Mouse (Mus musculus) embryo, embryonic 11 days (tissue): ENCODE results near the gene Olfr129.

Source experiments
- DNase-seq: peaks from one replicate; pipeline ENCODE4 v3.0.0-alpha.2; 2015

Olfr129 gene

GRCm38 (mm10) chr17:38059979-38060378, at the start of gene Olfr129:
Olfr129 (minus strand) TSS chr17:38060079.
- no peak for DNase-seq

- DNase-seq = no peak
Observed at GRCm38 (mm10) chr17:38088593-38088992, 28.7 kb upstream of the Olfr129 start, which contains the start of gene Olfr131. Olfr131 (minus strand) TSS chr17:38088693.

GRCm38 (mm10) chr17:38082364-38082763, 22.5 kb upstream of the Olfr129 start:
- DNase-seq = no peak

GRCm38 (mm10) chr17:38063621-38064020, 3.7 kb upstream of the Olfr129 start, which contains the start of gene Olfr130:
Olfr130 (plus strand) TSS chr17:38063921.
- DNase-seq = no peak

GRCm38 (mm10) chr17:38026297-38026696, 33.6 kb downstream of the Olfr129 start:
- DNase-seq = peak; percentile 3

- no peak for DNase-seq
Observed at GRCm38 (mm10) chr17:38016341-38016740, 43.5 kb downstream of the Olfr129 start.

- no peak for DNase-seq
Observed at GRCm38 (mm10) chr17:38004996-38005395, 54.9 kb downstream of the Olfr129 start.
